Mouse (Mus musculus): Measurements from ENCODE around the gene 2310057N15Rik.
A peak's percentile ranks its signal among the peaks of the same experiment; 100 is the strongest.
"Not testable (repeated sequence)": the region's sequence is repeated elsewhere in the genome, so short reads cannot be mapped to it uniquely, and the experiment has no call there.

The 2310057N15Rik gene

DNA sequence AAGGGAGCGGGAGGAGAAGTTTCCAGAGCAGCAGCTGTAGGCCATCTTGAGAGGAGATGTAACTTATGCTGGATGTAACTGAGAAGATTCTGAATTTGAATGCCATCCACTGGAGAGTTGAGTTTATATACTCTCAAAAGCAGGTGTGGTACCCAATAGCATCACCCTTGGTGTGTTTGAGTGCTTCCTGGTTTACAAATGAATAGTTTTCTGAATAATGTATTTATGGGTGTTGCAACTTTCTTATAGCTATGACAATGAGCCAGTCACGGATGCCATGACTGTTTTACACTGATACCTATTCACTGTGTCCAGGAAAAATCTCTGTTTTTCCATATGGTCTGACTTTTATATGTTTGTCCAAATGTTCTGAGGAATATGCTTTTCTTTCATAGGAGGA lies at the start of gene 2310057N15Rik:
2310057N15Rik (minus strand) TSS at position 101 of the 400 bp plus-strand sequence.
- no peak for DNase-seq

DNA sequence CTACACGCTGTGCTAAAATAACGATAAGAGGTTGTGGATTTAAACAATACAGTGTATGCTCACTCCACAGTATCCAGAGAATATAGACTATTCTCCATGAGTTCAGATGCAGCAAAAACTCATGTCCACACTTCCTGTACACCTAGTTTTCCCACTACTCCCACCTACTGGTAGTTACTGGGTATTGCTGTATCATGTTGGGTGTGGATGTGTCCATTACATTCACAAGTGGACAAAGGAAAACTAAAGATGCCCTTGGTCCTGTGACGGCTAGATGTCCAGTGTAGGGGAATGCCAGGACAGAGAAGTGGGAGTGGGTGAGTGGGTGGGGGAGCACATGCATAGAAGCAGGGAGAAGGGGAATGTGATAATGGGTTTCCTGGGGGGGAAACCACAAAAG lies 49.7 kb upstream of the 2310057N15Rik start:
- no peak for DNase-seq

DNA sequence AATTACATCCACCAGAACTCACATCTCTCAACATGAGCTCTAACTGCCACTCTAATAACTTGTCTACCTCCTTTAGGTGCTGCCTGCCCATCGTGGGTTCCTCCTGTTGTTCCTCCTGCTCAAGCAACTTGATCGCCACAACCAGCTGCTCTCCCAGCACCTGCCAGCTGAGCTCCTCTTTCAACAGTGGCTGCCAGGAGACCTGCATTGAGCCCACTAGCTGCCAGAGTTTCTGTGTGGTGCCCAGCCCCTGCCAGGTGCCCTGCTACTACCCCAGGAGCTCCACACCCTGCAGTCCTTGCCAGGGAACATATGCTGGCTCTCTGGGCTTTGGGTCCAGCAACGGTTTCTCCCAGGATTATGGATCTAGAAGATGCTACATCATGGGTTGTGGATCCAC lies 46.1 kb upstream of the 2310057N15Rik start, which contains the start of gene Krtap15:
Krtap15 (plus strand) TSS at position 150 of the 400 bp plus-strand sequence.
- no peak for DNase-seq

DNA sequence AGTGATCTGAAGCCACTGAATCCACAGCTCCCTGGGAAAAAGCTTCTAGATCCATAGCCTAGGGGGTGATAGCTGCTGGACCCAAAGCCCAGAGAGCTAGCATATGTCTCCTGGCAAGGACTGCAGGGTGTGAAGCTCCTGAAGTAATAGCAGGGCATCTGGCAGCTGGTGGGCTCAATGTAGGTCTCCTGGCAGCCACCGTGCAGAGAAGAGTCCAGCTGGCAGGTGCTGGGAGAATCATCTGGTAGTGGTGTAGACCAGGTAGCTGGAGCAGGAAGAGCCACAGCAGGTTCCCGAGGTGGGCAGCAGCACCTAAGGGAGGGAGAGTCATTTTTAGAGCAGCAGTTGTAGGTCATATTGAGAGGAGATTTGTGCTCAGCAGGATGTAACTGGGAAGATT lies 37.8 kb upstream of the 2310057N15Rik start, which contains the start of gene Gm20741:
Gm20741 (minus strand) TSS at position 394 of the 400 bp plus-strand sequence.
- DNase-seq, result peak; percentile 40

DNA sequence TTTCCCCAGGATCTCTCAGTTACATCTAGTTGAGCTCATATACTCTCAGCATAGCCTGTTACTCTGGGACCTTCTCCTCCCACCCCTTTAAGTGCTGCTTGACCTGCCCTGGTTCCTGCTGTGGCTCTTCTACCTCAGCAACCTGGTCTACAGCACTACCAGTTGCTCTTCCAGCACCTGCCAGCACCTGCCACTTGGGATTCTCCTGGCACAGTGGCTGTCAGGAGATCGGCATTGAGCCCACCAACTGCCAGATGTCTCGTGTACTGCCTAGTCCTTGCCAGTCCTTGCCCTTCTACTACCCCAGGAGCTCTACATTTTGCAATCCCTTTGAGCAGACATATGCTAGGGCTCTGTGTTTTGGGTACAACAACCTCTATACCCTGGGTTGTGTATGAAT lies 12.8 kb upstream of the 2310057N15Rik start:
- no peak for DNase-seq

DNA sequence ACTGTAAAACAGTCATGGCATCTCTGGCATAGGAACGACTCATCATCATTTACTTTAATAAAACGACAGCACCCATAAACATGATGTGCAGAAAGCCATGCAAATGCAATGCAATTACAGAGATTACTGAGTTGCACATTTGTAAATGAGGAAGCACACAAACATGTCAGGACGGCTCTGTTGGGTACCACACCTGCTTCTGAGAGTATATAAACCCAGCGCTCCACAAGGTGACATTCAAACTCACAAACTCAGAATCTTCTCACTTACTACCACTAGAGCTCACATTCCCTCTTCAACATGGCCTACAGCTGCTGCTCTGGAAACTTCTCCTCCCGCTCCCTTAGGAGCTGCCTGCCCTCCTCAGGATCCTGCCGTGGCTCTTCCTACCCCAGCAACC lies 3.6 kb upstream of the 2310057N15Rik start, which contains the start of gene Gm5965:
Gm5965 (plus strand) TSS at position 301 of the 400 bp plus-strand sequence.
- no peak for DNase-seq

DNA sequence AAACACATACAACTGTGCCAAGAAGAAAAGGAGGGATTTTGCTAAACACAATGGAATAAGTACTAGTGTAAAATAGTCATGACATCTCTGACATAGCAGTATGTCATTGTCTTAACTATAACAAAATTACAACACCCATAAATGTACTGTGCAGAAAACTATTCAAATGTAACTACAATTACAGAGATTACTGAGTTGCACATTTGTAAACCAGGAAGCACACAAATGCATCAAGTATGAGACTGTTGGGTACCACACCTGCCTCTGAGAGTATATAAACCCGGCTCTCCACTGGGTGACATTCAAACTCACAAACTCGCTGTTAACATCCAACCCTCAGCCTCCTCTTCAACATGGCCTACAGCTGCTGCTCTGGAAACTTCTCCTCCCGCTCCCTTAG lies 15.5 kb downstream of the 2310057N15Rik start, which contains the start of gene 2310034C09Rik:
2310034C09Rik (plus strand) TSS at position 301 of the 400 bp plus-strand sequence.
- DNase-seq, result not testable (repeated sequence)

DNA sequence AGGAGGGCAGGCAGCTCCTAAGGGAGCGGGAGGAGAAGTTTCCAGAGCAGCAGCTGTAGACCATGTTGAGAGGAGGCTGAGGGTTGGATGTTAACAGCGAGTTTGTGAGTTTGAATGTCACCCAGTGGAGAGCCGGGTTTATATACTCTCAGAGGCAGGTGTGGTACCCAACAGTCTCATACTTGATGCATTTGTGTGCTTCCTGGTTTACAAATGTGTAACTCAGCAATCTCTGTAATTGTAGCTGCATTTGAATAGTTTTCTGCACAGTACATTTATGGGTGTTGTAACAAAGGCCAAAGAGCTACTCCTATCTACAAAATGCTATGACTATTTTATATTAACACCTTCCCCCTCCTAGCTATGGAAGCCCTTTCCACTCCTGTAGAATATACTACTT lies 22.5 kb downstream of the 2310057N15Rik start, which contains the start of gene Krtap13:
Krtap13 (minus strand) TSS at position 101 of the 400 bp plus-strand sequence.
- DNase-seq, result not testable (repeated sequence)

DNA sequence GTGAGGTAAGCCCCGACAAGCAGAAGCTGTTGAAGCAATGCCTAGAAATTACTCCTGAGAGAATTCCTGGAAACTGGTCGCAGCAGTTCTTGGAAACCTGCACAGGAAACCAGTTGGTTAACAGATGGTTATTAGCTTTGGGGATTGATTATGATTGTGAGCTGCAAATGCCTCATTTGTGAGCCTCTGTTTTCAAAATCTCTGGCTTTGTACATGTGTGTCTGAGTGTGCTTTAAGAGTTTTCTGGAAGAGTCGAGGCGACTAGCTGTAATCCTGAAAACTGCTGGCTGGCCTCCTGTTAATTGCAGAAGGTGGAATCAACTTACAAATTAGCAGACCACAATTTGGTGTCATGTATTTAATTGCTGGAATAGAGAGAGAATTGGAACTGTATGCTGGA lies 26.1 kb downstream of the 2310057N15Rik start:
- no peak for DNase-seq

DNA sequence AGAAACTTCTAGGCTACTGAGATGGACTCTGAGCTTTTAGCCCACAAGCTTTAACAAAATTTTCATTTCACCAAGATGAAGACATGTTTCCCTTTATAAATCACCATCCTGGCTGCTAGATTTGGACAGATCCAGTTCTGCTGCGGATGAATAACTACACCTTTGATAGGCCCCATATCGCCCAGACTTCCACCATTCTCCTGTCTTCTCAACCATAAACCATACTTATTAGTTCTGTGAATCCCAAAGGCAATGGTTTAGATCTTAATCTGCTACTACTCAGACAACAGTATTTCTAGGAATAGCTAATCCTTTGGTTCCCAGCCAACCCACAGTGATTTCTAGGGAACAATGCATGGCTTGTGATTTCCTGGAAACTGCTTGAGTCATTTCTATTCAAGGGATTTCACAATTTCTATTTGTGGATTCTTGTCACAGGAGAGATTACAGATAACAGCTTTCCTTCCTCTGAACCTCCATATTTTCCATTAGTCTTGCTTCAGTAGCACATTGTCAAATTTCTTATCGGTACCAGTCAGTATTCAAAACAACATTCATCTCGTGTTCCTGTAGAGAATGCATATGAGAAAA lies 29.2 kb downstream of the 2310057N15Rik start:
- no peak for DNase-seq

DNA sequence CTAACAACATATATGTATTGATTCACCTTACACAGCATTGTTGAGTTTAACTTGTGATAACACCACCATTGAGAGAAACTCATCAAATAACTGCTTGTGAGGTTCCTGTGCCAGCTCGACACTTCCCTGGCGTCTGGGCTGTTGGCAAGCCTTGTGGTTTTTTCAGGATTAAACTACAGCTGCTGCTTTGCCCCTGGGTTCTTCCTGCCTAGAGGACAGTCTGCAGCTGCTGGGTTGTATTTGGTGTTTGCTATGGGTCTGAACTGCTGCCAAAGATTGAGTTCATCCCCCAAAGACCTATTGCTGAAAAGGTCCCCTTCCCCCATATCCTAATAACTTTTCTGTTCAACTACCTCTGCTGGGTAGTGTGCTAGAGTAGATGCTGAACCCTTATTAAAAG lies 38.6 kb downstream of the 2310057N15Rik start:
- no peak for DNase-seq

DNA sequence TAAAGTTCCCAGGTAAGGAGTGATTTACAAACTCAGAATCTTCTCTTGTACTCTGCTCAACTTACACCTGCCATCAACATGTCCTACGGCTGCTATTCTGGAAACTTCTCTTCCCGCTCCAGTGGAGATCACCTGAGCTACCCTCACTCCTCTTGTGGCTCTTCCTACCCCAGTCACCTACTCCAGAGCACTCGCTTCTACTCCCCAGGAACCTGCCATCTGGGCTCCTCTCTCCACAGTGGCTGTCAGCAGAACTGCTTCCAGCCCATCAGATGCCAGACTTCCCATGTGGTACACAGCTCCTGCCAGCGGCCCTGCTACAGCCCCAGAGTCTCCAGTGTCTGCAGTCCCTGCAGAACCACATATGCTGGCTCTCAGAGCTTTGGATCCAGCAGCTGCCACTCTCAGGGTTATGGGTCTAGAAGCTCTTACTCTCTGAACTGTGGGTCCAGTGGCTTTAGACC lies 45.2 kb downstream of the 2310057N15Rik start, which contains the start of gene Krtap13-1:
Krtap13-1 (plus strand) TSS at position 51 of the 464 bp plus-strand sequence.
- no peak for DNase-seq
